Mouse (Mus musculus) myocyte (in vitro differentiated cells): ENCODE measurements around the gene Tgfb3.

ENCODE experiments used
- CEBPB ChIP-seq: IDR thresholded peaks from 2 replicates; pipeline ENCODE4 v1.6.1; 2011; ENCODE audit warnings: mild to moderate bottlenecking, moderate library complexity; ENCODE audit not compliant: poor library complexity, insufficient read depth, severe bottlenecking
- E2F4 ChIP-seq: IDR thresholded peaks from one replicate; pipeline ENCODE4 v1.6.1; 2011; ENCODE audit warnings: mild to moderate bottlenecking, control low read depth, moderate library complexity; ENCODE audit not compliant: insufficient read depth
- MAX ChIP-seq: IDR thresholded peaks from one replicate; pipeline ENCODE4 v1.6.1; 2011; ENCODE audit warnings: low read depth, mild to moderate bottlenecking, control low read depth
- MYOD1 ChIP-seq, 3 experiments: IDR thresholded peaks; one replicate each; pipeline ENCODE4 v1.6.1; 2011; ENCODE audit warnings: control low read depth in 2 of 3, low read depth in 2 of 3, mild to moderate bottlenecking in 2 of 3, moderate library complexity in 1 of 3; ENCODE audit not compliant: insufficient read length in 2 of 3, control insufficient read depth in 1 of 3
- POLR2A ChIP-seq: IDR thresholded peaks from one replicate; pipeline ENCODE4 v1.6.1; 2011; ENCODE audit warnings: low read depth, mild to moderate bottlenecking, control low read depth, moderate library complexity; ENCODE audit not compliant: insufficient read length
- POLR2AphosphoS2 ChIP-seq: IDR thresholded peaks from one replicate; pipeline ENCODE4 v1.6.1; 2011; ENCODE audit warnings: low read depth, control low read depth; ENCODE audit not compliant: insufficient read length
- SRF ChIP-seq: IDR thresholded peaks from one replicate; pipeline ENCODE4 v1.6.1; 2011; ENCODE audit warnings: low read depth; ENCODE audit not compliant: control insufficient read depth, insufficient read length
- TCF12 ChIP-seq: IDR thresholded peaks from one replicate; pipeline ENCODE4 v1.6.1; 2011; ENCODE audit warnings: mild to moderate bottlenecking, control low read depth; ENCODE audit not compliant: poor library complexity, insufficient read depth, severe bottlenecking
- USF1 ChIP-seq: IDR thresholded peaks from one replicate; pipeline ENCODE4 v1.6.1; 2011; ENCODE audit warnings: low read depth, mild to moderate bottlenecking, control low read depth, moderate library complexity

GRCm38 (mm10) chr12:86017360-86017759 is 61.5 kb downstream of the Tgfb3 start:
- no peak for TF ChIP-seq CEBPB
- no peak for TF ChIP-seq POLR2A
- no peak for TF ChIP-seq MAX
- TF ChIP-seq POLR2AphosphoS2 = no peak
- TF ChIP-seq MYOD1 (IDR thresholded peaks at IDR 0.05; ENCODE audit: control insufficient read depth in 1 of 3, insufficient read length in 2 of 3, low read depth in 2 of 3) = no peak
- no peak for TF ChIP-seq SRF
- TF ChIP-seq USF1 = no peak
- TF ChIP-seq E2F4 = no peak
- no peak for TF ChIP-seq TCF12
